Mouse (Mus musculus): ENCODE data around the gene Ntrk2.
"Not testable (repeated sequence)": the region's sequence is repeated elsewhere in the genome, so short reads cannot be mapped to it uniquely, and the experiment has no call there.

Ntrk2 gene

GRCm38 (mm10) chr13:59107791-59108190 is 301.4 kb downstream of the Ntrk2 start:
- not testable (repeated sequence) for DNase-seq (ENCODE audit: low read depth, low spot score)

DNA sequence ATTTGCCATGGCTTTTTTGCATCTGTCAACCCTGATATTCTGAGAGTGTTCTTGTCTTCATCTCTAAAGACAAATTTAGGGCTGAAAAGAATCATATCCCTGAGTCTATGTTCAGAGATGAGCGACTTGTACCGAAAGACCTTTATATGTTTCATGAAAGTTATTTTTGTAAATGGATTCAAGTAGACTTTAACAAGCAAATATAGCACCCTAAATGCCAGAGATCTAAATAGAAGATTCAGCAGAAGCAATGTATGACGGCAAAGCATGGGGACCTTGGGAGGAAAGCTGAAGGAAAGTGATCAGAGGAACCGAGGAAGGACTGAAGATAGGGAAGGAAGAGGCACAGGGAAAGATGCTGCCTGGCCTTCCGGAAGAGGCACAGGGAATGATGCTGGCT is 303.7 kb downstream of the Ntrk2 start:
- DNase-seq (ENCODE audit: low read depth, low spot score): peak; percentile 76

DNA sequence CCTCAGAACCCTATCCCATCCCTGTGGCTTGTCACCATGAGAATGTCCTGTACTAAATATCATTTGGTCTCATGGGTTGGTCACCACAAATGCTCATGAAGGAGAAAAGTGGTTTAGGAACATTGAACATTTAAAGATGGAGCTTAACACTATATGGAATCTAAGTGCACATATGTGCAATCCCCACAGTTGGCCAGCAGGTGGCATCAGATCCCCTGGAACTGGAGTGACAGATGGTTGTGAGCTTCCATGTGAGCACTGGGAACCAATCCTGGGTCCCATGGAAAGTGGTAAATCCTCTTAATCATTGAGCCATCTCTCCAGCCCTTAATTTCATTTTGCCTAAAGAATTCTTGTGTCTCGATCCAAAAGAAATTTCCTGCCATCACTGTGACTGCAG is 308.3 kb downstream of the Ntrk2 start:
- no peak for DNase-seq (ENCODE audit: low read depth, low spot score)

DNA sequence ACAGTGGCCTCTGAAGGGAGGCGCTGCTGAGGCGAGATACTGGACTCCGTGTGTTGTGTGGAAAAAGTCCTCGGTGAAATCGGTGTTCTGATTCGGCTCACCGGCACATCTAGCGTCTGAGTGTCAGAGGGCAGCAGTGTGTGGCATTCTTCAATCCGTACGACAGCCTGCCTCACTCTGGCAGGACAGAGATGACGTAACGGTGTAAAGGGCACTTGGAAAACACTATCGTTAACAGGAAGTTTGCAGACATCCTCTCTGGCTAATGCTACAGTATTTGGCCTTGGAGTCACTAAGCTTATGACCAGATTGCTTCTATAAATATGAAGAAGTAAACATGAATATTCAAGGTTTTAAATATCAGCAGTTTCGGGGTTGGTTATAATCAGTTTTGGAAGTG is 309.2 kb downstream of the Ntrk2 start:
- DNase-seq (ENCODE audit: low read depth, low spot score): no peak

GRCm38 (mm10) chr13:59117233-59117632 is 310.9 kb downstream of the Ntrk2 start:
- DNase-seq (ENCODE audit: low read depth, low spot score): no peak

DNA sequence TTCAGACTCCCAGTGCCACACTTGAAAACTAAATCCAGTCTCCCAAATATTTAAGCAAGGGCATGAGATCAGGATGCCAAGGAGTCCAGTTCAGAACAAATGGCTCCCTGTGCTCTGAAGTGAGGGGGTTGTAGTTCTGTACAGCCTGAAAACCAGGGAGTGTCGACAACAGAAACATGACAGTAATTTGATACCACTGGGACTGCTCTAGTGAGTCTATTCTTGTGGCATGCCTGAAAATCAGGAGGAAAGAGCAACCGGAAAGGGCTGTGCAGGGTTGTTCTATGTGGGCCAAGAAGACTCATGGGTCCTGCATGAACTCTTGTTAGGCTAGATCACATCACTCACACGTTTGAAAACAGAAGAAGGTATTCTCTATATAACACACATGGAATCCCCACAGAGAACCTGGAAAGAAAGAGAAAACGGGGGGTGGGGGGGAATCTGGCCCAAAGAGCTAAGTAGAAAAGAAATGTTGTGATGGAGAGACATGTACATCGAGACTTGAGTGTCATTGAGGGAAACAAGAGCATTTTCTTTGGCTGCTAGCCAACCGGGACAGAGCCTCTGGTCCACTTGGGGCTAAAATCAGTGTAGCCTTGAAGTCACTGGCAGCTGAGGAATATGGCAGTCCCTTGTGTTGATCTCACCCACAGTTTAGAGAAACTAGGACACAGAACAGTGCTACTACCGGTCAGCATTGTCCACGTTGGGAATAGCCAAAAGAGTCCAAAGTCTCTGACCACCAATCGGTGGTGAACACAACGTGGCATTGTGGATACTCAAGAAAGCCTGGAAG is 313.4 kb downstream of the Ntrk2 start:
- no peak for DNase-seq (ENCODE audit: low read depth, low spot score)

- no peak for DNase-seq (ENCODE audit: low read depth, low spot score)
These were observed 336.9 kb downstream of the Ntrk2 start for GRCm38 (mm10) chr13:59143141-59143744.

GRCm38 (mm10) chr13:59144321-59144856 is 338.0 kb downstream of the Ntrk2 start:
- peak; percentile 52 for DNase-seq (ENCODE audit: low read depth, low spot score)

DNA sequence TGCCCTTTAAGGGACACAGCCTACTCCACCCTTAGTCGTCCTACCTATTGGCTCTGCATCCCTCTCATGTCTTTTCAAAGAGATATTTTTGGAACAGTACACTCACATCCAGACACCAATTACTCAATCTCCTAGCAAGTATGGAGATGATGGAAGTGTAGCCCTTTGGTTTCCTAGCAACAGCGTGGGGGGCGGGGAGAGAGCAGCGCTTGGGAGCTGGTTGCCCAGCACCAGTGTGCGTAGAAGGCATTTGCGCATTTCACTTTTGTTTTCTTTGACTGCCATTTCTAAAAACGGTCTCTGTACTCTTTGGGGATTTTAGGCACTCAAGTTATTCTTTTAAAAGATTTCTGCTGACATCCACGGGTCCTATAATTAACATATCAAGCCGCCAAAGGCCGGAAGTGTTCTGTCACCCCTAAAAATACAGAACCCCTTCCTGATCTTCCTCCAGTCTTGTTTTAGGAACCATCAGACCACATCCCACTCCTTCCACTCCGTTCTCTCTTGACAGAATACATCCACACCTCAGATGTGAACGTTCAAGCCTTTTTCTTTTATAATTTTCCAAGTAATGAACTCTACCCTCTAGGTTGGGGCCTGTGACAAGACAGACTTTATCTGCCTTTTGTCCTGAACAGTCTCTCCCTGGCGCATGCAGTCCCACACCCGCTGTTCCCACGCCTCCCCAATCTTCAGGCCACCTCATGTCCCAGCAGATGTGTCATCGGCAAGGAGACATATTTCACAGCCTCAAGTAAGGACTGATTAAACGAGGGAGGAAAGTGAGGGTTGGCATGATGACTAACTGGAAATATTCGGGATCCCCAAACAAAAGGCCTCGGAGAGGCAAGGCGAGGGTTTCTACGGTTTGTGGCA is 339.5 kb downstream of the Ntrk2 start:
- peak; percentile 94 for DNase-seq (ENCODE audit: low read depth, low spot score)

DNA sequence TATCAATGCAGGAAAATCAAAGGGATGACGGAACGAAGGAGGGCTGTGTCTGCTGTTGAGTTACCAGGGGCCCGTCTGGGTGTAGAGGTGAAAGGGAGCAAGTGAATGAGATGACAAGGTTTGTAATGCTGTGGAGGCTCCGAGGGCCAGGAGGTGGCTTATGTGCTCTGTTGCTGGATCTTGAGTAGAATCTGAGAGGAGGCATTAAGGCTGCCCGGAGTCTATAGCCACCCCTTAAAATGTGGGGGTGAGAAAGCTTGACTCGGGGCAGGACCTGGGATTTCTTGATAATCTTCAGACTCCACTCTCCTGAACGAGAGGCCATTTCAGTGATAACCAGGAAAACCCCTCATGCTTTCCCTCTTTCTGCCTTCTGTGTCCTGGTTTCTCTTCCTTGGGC is 340.2 kb downstream of the Ntrk2 start:
- DNase-seq (ENCODE audit: low read depth, low spot score): no peak

DNA sequence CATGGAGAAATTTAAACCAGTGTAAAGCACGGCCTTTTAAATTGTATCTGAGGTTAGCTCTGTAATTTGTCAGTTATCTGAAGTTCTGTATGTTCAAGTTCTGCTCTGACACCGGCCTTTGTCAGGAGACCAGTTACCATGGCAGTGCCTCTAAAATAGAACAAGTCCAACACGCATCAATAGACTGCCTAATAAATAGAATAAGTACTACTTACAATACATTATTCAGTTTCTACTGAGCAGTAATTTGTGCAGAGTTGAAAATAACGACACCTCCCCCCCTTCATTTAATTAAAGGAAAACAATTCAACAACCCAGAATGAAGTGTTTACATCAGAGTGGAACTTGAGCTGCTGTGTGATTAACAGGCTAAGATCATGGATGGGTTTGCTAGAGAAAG is 341.6 kb downstream of the Ntrk2 start:
- DNase-seq (ENCODE audit: low read depth, low spot score): no peak

- no peak for DNase-seq (ENCODE audit: low read depth, low spot score)
These were observed 342.4 kb downstream of the Ntrk2 start for GRCm38 (mm10) chr13:59148793-59149192.

DNA sequence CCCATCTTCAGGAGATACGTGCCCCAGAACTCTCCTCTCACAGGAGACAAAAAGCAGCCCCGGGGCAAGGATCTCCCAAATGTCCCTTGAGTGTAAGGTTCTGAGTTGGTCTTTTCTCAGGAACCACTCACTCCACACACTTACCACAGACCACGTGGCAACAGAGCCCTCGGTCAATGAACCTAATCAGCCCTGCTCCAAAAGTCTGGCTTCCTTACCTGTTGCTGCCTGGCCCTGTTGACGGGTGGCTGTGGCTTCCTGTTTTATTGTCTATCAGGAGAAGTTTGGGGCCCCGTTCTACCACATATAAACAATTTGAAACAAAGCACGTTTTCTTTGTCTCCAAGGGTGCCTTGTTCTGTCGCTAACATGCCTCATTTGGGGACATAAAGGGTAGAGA is 357.6 kb downstream of the Ntrk2 start:
- no peak for DNase-seq (ENCODE audit: low read depth, low spot score)

GRCm38 (mm10) chr13:59173840-59174239 is 367.5 kb downstream of the Ntrk2 start:
- DNase-seq (ENCODE audit: low read depth, low spot score): no peak

- DNase-seq (ENCODE audit: low read depth, low spot score): no peak
These were observed 369.7 kb downstream of the Ntrk2 start for GRCm38 (mm10) chr13:59176021-59176420.

DNA sequence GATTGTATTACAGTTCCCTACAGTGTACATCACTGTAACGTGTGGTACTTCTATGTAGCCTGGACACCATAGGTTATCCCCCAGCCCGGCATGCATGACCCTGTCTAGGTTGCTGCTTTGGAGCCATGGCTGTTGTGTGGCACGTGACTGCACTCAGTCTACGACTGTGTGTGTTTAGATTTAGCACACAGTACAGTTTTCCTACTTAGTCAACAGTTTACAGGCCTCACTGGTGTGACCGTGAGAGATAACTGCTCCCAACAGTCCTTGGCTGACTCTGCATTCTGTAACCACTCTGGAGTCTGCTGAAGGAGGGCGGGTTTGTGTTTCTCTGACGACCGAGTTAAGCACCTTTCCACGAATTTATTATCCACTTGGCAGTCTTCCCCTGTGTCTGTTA is 370.1 kb downstream of the Ntrk2 start:
- no peak for DNase-seq (ENCODE audit: low read depth, low spot score)

DNA sequence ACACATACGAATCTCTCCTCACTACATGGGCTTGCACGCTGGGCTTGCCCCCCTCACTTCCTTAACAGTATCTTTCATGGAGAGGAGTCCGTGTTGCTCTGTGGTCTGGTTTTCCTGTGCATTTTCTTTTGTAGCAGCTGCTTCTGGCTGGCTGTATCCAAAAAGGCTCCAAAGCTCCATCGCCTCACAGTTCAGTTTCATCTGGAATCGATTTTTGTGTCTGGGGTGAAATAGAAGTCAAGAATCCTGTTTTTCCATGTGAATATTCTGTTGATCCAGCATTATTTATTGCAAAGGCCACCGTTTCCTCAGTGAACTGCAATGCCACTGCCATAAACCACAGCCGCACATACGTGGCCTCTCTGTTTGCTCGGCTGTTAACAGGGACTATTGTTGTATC is 370.6 kb downstream of the Ntrk2 start:
- no peak for DNase-seq (ENCODE audit: low read depth, low spot score)

DNA sequence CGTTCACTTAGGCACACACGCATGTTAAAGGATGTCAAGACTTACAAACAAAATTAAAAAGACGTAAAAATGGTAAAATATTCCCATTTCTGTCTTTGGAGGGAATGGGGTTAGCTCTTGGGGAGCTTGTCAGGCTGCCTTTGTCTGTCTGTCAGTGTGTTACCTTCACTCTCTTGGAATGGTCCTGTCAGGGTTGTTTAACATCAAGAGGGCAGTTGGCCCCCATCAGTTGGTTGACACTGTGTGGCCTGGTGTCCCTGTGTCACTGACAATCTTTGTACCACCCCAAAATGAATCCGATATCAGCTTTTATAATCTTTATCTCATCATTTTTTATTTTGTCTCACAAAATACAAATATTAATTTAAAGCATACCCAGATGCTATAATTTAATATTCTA is 373.6 kb downstream of the Ntrk2 start:
- DNase-seq (ENCODE audit: low read depth, low spot score): no peak

- DNase-seq (ENCODE audit: low read depth, low spot score): peak; percentile 63
These were observed 374.4 kb downstream of the Ntrk2 start for GRCm38 (mm10) chr13:59180781-59181180.

DNA sequence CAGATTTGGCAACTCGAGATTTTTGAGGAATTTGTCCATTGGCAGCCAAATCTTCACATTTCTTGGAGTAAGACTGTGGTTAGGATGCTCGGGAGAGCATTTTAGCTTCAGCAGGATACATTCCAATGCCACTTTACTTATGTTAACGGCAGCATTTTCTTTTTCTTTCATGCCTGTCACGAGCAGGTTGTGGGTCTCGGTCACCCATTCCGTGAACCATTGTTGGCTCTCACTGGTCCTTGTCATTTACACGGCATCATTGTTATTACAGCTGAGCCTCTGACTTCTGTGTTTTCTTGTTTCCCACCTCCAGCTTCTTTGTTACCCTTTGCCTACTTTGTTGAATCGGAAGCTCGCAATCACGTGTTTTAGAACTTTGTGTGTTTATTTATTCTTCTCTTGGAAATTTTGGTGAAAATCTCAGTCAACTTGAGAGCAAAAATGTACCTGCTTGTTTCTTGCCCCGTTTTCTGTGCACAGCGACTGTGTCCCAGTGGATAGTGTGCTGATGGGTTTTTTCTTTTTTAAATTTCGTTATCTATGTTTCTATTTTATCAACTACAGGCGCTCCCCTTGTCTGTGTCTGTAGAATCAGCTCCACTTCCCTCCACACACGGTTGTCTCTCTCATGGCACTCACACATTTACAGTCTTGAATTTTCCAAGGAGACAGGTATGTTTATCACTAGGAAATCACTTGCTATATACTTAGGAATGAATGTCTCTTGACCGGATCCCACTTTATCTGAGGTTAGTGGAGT is 375.0 kb downstream of the Ntrk2 start:
- no peak for DNase-seq (ENCODE audit: low read depth, low spot score)

DNA sequence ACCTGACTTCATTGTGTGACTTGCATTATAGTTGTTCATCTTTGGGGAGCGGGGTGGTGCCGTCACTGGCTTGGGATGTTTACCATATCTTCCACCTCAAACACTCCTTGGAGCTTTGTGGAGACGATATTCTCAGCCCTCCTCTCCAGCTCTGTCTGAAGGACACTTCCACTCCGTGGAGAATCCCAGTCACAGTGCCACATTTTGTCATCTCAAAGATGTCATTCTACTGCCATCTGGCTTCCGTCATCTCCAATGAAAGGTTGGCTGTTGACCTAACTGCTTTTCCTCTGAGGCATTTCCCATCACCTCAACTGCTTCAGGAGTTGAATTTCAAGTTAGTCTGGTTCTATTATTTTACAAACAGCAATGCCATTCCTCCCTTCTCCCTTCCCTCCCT is 376.3 kb downstream of the Ntrk2 start:
- DNase-seq (ENCODE audit: low read depth, low spot score): peak; percentile 43
